Mouse (Mus musculus) small intestine, adult 2 months (tissue): ENCODE data around the gene Hand1.
"Not testable (repeated sequence)": the region's sequence is repeated elsewhere in the genome, so short reads cannot be mapped to it uniquely, and the experiment has no call there.

Source experiments
- CTCF ChIP-seq: fragments of 200-500 bp; IDR thresholded peaks from 2 replicates; pipeline ENCODE4 v1.5.1; 2012; ENCODE audit warnings: low read depth, mild to moderate bottlenecking, control low read depth, inconsistent platforms, low read length, moderate library complexity, mixed read lengths; ENCODE audit not compliant: insufficient replicate concordance, insufficient read length; ENCODE audit errors: extremely low read depth
- POLR2A ChIP-seq: fragments of 200-500 bp; IDR thresholded peaks from 2 replicates; pipeline ENCODE4 v1.6.1; 2012; ENCODE audit warnings: low read depth, mild to moderate bottlenecking, control low read depth, inconsistent platforms, low read length, moderate library complexity

DNA sequence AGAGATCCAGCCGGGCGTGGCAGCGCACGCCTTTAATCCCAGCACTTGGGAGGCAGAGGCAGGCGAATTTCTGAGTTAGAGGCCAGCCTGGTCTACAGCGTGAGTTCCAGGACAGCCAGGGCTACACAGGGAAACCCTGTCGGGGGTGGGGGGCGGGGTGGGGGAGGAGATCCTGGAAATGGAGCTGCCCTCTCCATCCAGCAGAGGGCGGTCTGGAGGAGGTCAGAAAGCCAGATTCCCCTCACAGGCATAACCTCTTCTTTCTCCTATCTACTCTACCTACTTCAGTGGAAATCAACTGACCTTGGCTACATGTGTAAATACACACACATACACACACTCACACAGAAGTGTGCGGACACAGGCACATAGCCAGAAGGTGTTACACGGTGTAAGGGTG lies 7.4 kb downstream of the Hand1 start:
- not testable (repeated sequence) for TF ChIP-seq POLR2A, CTCF
